Mouse (Mus musculus) bone marrow macrophage, adult 2 months (primary cell): ENCODE results near the gene Hoxc12.

Experiments used
- CTCF ChIP-seq: IDR thresholded peaks from 2 replicates; pipeline ENCODE4 v1.5.1; 2012; ENCODE audit warnings: low read depth, mild to moderate bottlenecking, low read length, moderate library complexity
- POLR2A ChIP-seq: IDR thresholded peaks from 2 replicates; pipeline ENCODE4 v1.6.1; 2012; ENCODE audit warnings: mild to moderate bottlenecking, low read depth, low read length, borderline replicate concordance

DNA sequence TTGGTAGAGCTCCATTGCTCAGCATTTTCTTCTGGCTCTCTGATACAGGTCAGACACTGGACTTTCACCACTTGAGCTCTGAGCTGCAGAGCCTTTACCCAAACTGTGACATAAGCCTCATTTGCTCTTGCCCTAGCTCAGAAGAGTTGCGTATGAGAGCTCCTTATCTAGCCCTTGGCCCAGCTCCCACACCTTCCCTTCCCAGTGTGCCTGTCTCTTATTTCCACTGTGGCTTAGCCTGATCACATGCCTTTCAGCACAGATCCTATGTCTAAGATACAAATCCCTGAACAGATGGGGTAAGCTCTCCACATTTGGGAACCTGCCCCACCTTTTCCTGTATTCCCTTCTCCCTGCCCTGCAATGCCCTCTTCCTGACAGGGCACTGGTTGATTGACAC, 31.6 kb upstream of the Hoxc12 start:
- no peak for TF ChIP-seq POLR2A
- TF ChIP-seq CTCF = no peak
